Mouse (Mus musculus) A20 (cell line): ENCODE measurements around the gene Strip1.

Experiments
- DNase-seq: peaks from one replicate; pipeline ENCODE4 v3.0.0-alpha.2; 2011; ENCODE audit warnings: low read depth, low spot score

Strip1 gene

GRCm38 (mm10) chr3:107594662-107595263 is 36.7 kb downstream of the Strip1 start, which contains the start of gene Alx3:
TSS of gene Alx3 (plus strand) at chr3:107595031.
- DNase-seq, result no peak

- no peak for DNase-seq
These were observed 37.9 kb downstream of the Strip1 start for GRCm38 (mm10) chr3:107593632-107594031.

GRCm38 (mm10) chr3:107591612-107592011 is 39.9 kb downstream of the Strip1 start:
- no peak for DNase-seq

GRCm38 (mm10) chr3:107586504-107586903 is 45.0 kb downstream of the Strip1 start:
- no peak for DNase-seq

- DNase-seq, result no peak
These were observed 47.6 kb downstream of the Strip1 start for GRCm38 (mm10) chr3:107583893-107584292.

- no peak for DNase-seq
These were observed 48.4 kb downstream of the Strip1 start for GRCm38 (mm10) chr3:107582875-107583767.

GRCm38 (mm10) chr3:107582130-107582874 is 49.2 kb downstream of the Strip1 start:
- no peak for DNase-seq

- DNase-seq, result no peak
These were observed 50.1 kb downstream of the Strip1 start for GRCm38 (mm10) chr3:107581103-107582010.

- DNase-seq, result peak; percentile 59
These were observed 52.0 kb downstream of the Strip1 start for GRCm38 (mm10) chr3:107579466-107579865.

- DNase-seq, result no peak
These were observed 53.6 kb downstream of the Strip1 start for GRCm38 (mm10) chr3:107577810-107578390.

- DNase-seq, result no peak
These were observed 54.7 kb downstream of the Strip1 start for GRCm38 (mm10) chr3:107576807-107577206.

- peak; percentile 28 for DNase-seq
These were observed 60.3 kb downstream of the Strip1 start for GRCm38 (mm10) chr3:107571205-107571604.

GRCm38 (mm10) chr3:107568721-107569120 is 62.8 kb downstream of the Strip1 start:
- no peak for DNase-seq

GRCm38 (mm10) chr3:107567766-107568165 is 63.7 kb downstream of the Strip1 start:
- no peak for DNase-seq

GRCm38 (mm10) chr3:107565331-107565730 is 66.2 kb downstream of the Strip1 start:
- no peak for DNase-seq

- no peak for DNase-seq
These were observed 67.6 kb downstream of the Strip1 start for GRCm38 (mm10) chr3:107563880-107564279.

GRCm38 (mm10) chr3:107562591-107562990 is 68.9 kb downstream of the Strip1 start:
- no peak for DNase-seq
